Mouse (Mus musculus) skeletal muscle tissue, postnatal 0 days (tissue): Measurements from ENCODE around the gene Il1r2. TPM values are rescaled to one million over a fixed set of nuclear protein-coding genes. Genes with fewer than 3 reads are reported as not detected.

ENCODE experiments used
- polyA plus RNA-seq: library from polyadenylated mRNA; unstranded; fragments of >200 nt; fragmentation: Nextera tagmentation; extraction: Ambion mirVana; gene quantifications from 2 replicates; pipeline ENCODE4 v1.2.1, GENCODE M21; 2015

Il1r2 gene
- 0.68 and 0.87 TPM in 2 replicates for polyA plus RNA-seq

GRCm38 (mm10) chr1:40073779-40074178 lies at the start of gene Il1r2:
Gene Il1r2, plus strand, starts transcription at chr1:40074079.

Other genes starting within 250 kb of the Il1r2 start
- 14.3 and 15.7 TPM in 2 replicates for gene Map4k4, start 173.2 kb upstream of the Il1r2 start, polyA plus RNA-seq
- 5.8 and 6.3 TPM in 2 replicates for gene Il1r1, start 151.0 kb downstream of the Il1r2 start, polyA plus RNA-seq